Mouse (Mus musculus): ENCODE data around the gene Bad.
A peak's percentile ranks its signal among the peaks of the same experiment; 100 is the strongest.
"Not testable (repeated sequence)": the region's sequence is repeated elsewhere in the genome, so short reads cannot be mapped to it uniquely, and the experiment has no call there.

Bad gene

GRCm38 (mm10) chr19:6941372-6942248, at the start of gene Bad:
TSS of gene Bad (plus strand) at chr19:6941861.
- DNase-seq = peak; percentile 96 to 98

- no peak for DNase-seq
Observed at GRCm38 (mm10) chr19:6892512-6892911, 49.1 kb upstream of the Bad start.

GRCm38 (mm10) chr19:6893731-6894451, 47.8 kb upstream of the Bad start:
- DNase-seq = no peak

- not testable (repeated sequence) for DNase-seq
Observed at GRCm38 (mm10) chr19:6895608-6896305, 45.9 kb upstream of the Bad start.

- no peak for DNase-seq
Observed at GRCm38 (mm10) chr19:6899641-6900040, 42.0 kb upstream of the Bad start.

- no peak for DNase-seq
Observed at GRCm38 (mm10) chr19:6903031-6903430, 38.6 kb upstream of the Bad start.

GRCm38 (mm10) chr19:6904846-6905245, 36.8 kb upstream of the Bad start:
- no peak for DNase-seq

- DNase-seq = no peak
Observed at GRCm38 (mm10) chr19:6905498-6906159, 36.0 kb upstream of the Bad start.

GRCm38 (mm10) chr19:6906199-6906598, 35.5 kb upstream of the Bad start:
- DNase-seq = no peak

GRCm38 (mm10) chr19:6907094-6907493, 34.6 kb upstream of the Bad start:
- no peak for DNase-seq

GRCm38 (mm10) chr19:6907811-6908540, 33.7 kb upstream of the Bad start:
- no peak for DNase-seq

GRCm38 (mm10) chr19:6909021-6909420, 32.6 kb upstream of the Bad start:
- DNase-seq = no peak

GRCm38 (mm10) chr19:6909507-6910289, 32.0 kb upstream of the Bad start, which contains the start of the genes Trmt112 and Prdx5:
TSS of gene Trmt112 (plus strand) at chr19:6909698.
TSS of gene Prdx5 (minus strand) at chr19:6910106.
- DNase-seq = peak; percentile 91 to 92

GRCm38 (mm10) chr19:6910306-6910705, 31.4 kb upstream of the Bad start:
- DNase-seq = not testable (repeated sequence)

- DNase-seq = no peak
Observed at GRCm38 (mm10) chr19:6911101-6912074, 30.3 kb upstream of the Bad start.

- no peak for DNase-seq
Observed at GRCm38 (mm10) chr19:6912205-6912970, 29.3 kb upstream of the Bad start.

GRCm38 (mm10) chr19:6913036-6913435, 28.6 kb upstream of the Bad start:
- no peak for DNase-seq

- DNase-seq = no peak
Observed at GRCm38 (mm10) chr19:6913991-6914390, 27.7 kb upstream of the Bad start.

- no peak for DNase-seq
Observed at GRCm38 (mm10) chr19:6914540-6914939, 27.1 kb upstream of the Bad start.
